ENCODE assay signal across 18 mouse cellular contexts in genomic region chr1:128898025-128898424, GRCm38 (mm10).
"Had no signal": no experiment of that assay in that cellular context is flagged by ENCODE, and none has a peak within 500 bp of the region (broad histone marks: within the 10 kb centered on the region; RNA-seq: fewer than 3 reads in every experiment).

No protein-coding gene starts in this region.

- H3K9me3 ChIP-seq: limb, embryonic 13.5 days; liver, embryonic 15.5 days; midbrain, embryonic 15.5 days; neural tube, embryonic 13.5 days had no signal

- ATAC-seq: midbrain, embryonic 15.5 days had no signal

- H3K9ac ChIP-seq: limb, embryonic 13.5 days; liver, embryonic 15.5 days; midbrain, embryonic 15.5 days; neural tube, embryonic 13.5 days had no signal

- H3K27me3 ChIP-seq: limb, embryonic 13.5 days; liver, embryonic 15.5 days; midbrain, embryonic 15.5 days; neural tube, embryonic 13.5 days had no signal

- H3K4me3 ChIP-seq: layer of hippocampus, adult 2 months; limb, embryonic 13.5 days; liver, embryonic 15.5 days; midbrain, embryonic 15.5 days; neural tube, embryonic 13.5 days had no signal

- H3K36me3 ChIP-seq: limb, embryonic 13.5 days; liver, embryonic 15.5 days; midbrain, embryonic 15.5 days; neural tube, embryonic 13.5 days had no signal

- H3K4me1 ChIP-seq: limb, embryonic 13.5 days; liver, embryonic 15.5 days; midbrain, embryonic 15.5 days; neural tube, embryonic 13.5 days had no signal

- H3K4me2 ChIP-seq: limb, embryonic 13.5 days; liver, embryonic 11.5 days; liver, embryonic 15.5 days; midbrain, embryonic 11.5 days; midbrain, embryonic 15.5 days; neural tube, embryonic 13.5 days had no signal

- H3K27ac ChIP-seq: layer of hippocampus, adult 2 months; limb, embryonic 13.5 days; liver, embryonic 15.5 days; midbrain, embryonic 15.5 days; neural tube, embryonic 13.5 days had no signal

- DNase-seq: kidney, adult 11 months; kidney, adult 9 months; kidney, postnatal 10 days; kidney, postnatal 4 days; lung, adult 2 months; lung, postnatal 10 days; lung, postnatal 4 days; right cerebral cortex, postnatal 25 days; spleen, adult 18-20 months; thymus, adult 2 months; thymus, postnatal 36 days had no signal
